Mouse (Mus musculus) olfactory bulb, adult 2 months (tissue): ENCODE measurements around the gene Abca1.

ENCODE experiments used
- CTCF ChIP-seq: fragments of 200-500 bp; IDR thresholded peaks from 2 replicates; pipeline ENCODE4 v1.5.1; 2012; ENCODE audit warnings: low read depth, mild to moderate bottlenecking, low read length, moderate library complexity; ENCODE audit not compliant: insufficient read depth
- POLR2A ChIP-seq: fragments of 200-500 bp; IDR thresholded peaks from 2 replicates; pipeline ENCODE4 v1.6.1; 2012; ENCODE audit warnings: mild to moderate bottlenecking, low read depth, low read length, moderate library complexity; ENCODE audit not compliant: insufficient read depth

GRCm38 (mm10) chr4:53117610-53118009 lies 42.1 kb downstream of the Abca1 start:
- TF ChIP-seq CTCF (no peak), POLR2A (no peak)
